8 mouse cellular contexts compared by ENCODE assay signal in the genomic region with DNA sequence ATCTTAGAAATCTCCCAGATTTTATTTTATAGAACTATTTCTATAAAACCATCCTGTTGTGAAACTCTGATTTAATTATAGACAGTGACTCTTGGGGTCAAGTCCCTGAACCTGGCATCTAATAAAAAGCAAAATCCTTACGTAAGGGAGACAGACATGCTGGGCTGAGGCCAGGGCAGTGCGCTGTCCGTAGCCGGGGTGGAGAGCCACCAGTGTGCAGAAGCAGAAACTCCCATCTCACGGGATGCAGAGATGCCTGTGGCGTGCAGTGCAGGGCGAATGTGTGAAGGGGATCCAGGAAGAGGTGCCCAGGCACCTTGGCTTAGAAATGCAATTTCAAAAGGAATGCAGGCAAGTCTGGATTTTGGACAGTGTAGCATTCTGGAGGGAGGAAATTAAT.
DNase-seq lines count a peak whose midpoint lies in the region; ATAC-seq and TF ChIP-seq lines count a peak whose summit lies in the region.
"Had no signal": no experiment of that assay in that cellular context is flagged by ENCODE, and none has a peak within 500 bp of the region (broad histone marks: within the 10 kb centered on the region; RNA-seq: fewer than 3 reads in every experiment).

No protein-coding gene starts in this region.

- WGBS in cerebellum, adult 2 months = 6% methylated on average over 7 of the region's 7 CpGs
- WGBS in limb, embryonic 15.5 days = 36% methylated on average over 7 of the region's 7 CpGs
- 81% methylated on average over 7 of the region's 7 CpGs for WGBS in intestine, postnatal 0 days

- peak; percentile 23 for DNase-seq in kidney, postnatal 10 days
- no peak for DNase-seq in kidney, postnatal 4 days
- peak; percentile 84 for DNase-seq in adrenal gland, adult 2 months
- DNase-seq in cerebellum, adult 2 months = peak; percentile 59 to 61
- no peak for DNase-seq in thymus, postnatal 14 days

- no peak for ATAC-seq in limb, embryonic 15.5 days (ENCODE audit: insufficient number of reproducible peaks, low FRiP score, low TSS enrichment, low read depth)
- ATAC-seq in intestine, postnatal 0 days = no peak

- peaks cover 14% of the 10 kb centered on the region for H3K36me3 ChIP-seq in limb, embryonic 15.5 days
- H3K36me3 ChIP-seq in intestine, postnatal 0 days (ENCODE audit: control insufficient read depth, insufficient read depth) = peaks cover 28% of the 10 kb centered on the region

- H3K27me3 ChIP-seq in cerebellum, adult 2 months (ENCODE audit: control insufficient read depth, insufficient read depth, low read length) = no peaks in the 10 kb centered on the region
- no peaks in the 10 kb centered on the region for H3K27me3 ChIP-seq in limb, embryonic 15.5 days
- no peaks in the 10 kb centered on the region for H3K27me3 ChIP-seq in intestine, postnatal 0 days (replicated peaks; ENCODE audit: control insufficient read depth, insufficient read depth, low read length)

- no peak overlapping the region for H3K4me2 ChIP-seq in limb, embryonic 15.5 days
- no peak overlapping the region for H3K4me2 ChIP-seq in intestine, postnatal 0 days (replicated peaks; ENCODE audit: low read depth)

- H3K9me3 ChIP-seq in limb, embryonic 15.5 days = no peaks in the 10 kb centered on the region
- H3K9me3 ChIP-seq in intestine, postnatal 0 days (ENCODE audit: control insufficient read depth) = no peaks in the 10 kb centered on the region

- H3K4me3 ChIP-seq in cerebellum, adult 2 months (replicated peaks; ENCODE audit: insufficient read depth, low read depth, low read length) = no peak overlapping the region
- H3K4me3 ChIP-seq in limb, embryonic 15.5 days = no peak overlapping the region
- H3K4me3 ChIP-seq in intestine, postnatal 0 days (ENCODE audit: low read depth, low read length) = no peak overlapping the region

- TF ChIP-seq POLR2A in cerebellum, adult 2 months (IDR thresholded peaks at IDR 0.05; ENCODE audit: borderline replicate concordance, insufficient read depth, low read length) = no peak

- no peak overlapping the region for H3K9ac ChIP-seq in limb, embryonic 15.5 days
- H3K9ac ChIP-seq in intestine, postnatal 0 days (ENCODE audit: low read depth, low read length) = no peak overlapping the region

- TF ChIP-seq CTCF in cerebellum, adult 2 months (IDR thresholded peaks at IDR 0.05; ENCODE audit: borderline replicate concordance, insufficient read depth, low read depth, low read length) = no peak
- TF ChIP-seq CTCF in intestine, postnatal 0 days (IDR thresholded peaks at IDR 0.05; ENCODE audit: low read depth) = no peak

- peaks cover 17% of the 10 kb centered on the region for H3K4me1 ChIP-seq in cerebellum, adult 2 months (ENCODE audit: control insufficient read depth, insufficient read depth, low read length)
- H3K4me1 ChIP-seq in limb, embryonic 15.5 days = peaks cover 16% of the 10 kb centered on the region
- no peaks in the 10 kb centered on the region for H3K4me1 ChIP-seq in intestine, postnatal 0 days (replicated peaks; ENCODE audit: control insufficient read depth, insufficient read depth, low read length)

- H3K27ac ChIP-seq in cerebellum, adult 2 months (ENCODE audit: insufficient read depth, low read length) = no peak overlapping the region
- H3K27ac ChIP-seq in limb, embryonic 15.5 days = peak overlapping the region; percentile 43; the same call in 1 of the 2 replicates
- no peak overlapping the region for H3K27ac ChIP-seq in intestine, postnatal 0 days (ENCODE audit: low read depth, low read length)
- H3K27ac ChIP-seq: macrophage had no signal

Comparison
In these comparisons a context has a peak if more than half of its experiments do, and no peak if none do; other contexts are left out.
1. DNase-seq: peak in kidney, postnatal 10 days (single experiment), adrenal gland, adult 2 months (single experiment) and cerebellum, adult 2 months (2 of 2); none in kidney, postnatal 4 days (0 of 2) and thymus, postnatal 14 days (single experiment).